Mouse (Mus musculus): ENCODE results near the gene Rpap2. TPM values are rescaled to one million over a fixed set of nuclear protein-coding genes. Genes with fewer than 3 reads are reported as not detected.

Rpap2 gene
- polyA plus RNA-seq, 1 experiment = 47.0 TPM

DNA sequence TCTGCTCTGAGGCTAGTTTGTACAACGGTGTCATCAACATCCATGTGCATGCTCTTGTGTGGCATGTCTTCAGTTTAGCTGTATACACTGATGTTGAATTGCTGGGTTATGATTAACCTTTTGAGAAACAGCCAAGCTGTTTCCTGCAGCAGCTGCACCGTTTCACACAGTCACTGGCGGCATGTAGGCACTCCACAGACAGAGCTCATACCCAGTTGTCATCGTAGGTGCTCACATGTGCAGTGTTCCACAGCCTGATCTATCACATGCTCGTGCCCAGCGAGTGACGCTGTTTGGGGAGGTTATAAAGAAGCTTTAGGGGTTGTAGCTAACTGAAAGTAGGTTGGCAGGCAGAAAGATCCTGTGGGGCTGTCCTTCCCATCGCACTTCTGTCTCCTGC, 41.2 kb downstream of the Rpap2 start:
- Histone ChIP-seq H3K27me3 (ENCODE audit: control insufficient read depth, insufficient read depth, low read length, poor library complexity, severe bottlenecking) (no peaks in the 10 kb centered on the region), H3K9me3 (replicated peaks; ENCODE audit: control insufficient read depth, insufficient read depth, low read length, poor library complexity, severe bottlenecking) (no peaks in the 10 kb centered on the region), H3K27ac (ENCODE audit: insufficient read depth, low read length) (no peak overlapping the region), H3K4me3 (ENCODE audit: low read depth, low read length) (no peak overlapping the region), H3K9ac (ENCODE audit: low read depth, poor library complexity, severe bottlenecking) (no peak overlapping the region), H3K36me3 (ENCODE audit: control insufficient read depth, insufficient read depth, low read length, poor library complexity, severe bottlenecking) (peaks cover 7% of the 10 kb centered on the region), H3K4me1 (ENCODE audit: control insufficient read depth, insufficient read depth, low read length) (no peaks in the 10 kb centered on the region)
- no peak for TF ChIP-seq EP300 (IDR thresholded peaks at IDR 0.05; ENCODE audit: insufficient read depth, low read depth, low read length)
- TF ChIP-seq CTCF (IDR thresholded peaks at IDR 0.05; ENCODE audit: low read depth, low read length) = no peak
- no peak for TF ChIP-seq POLR2A (IDR thresholded peaks at IDR 0.05; ENCODE audit: insufficient read depth, low read length)

DNA sequence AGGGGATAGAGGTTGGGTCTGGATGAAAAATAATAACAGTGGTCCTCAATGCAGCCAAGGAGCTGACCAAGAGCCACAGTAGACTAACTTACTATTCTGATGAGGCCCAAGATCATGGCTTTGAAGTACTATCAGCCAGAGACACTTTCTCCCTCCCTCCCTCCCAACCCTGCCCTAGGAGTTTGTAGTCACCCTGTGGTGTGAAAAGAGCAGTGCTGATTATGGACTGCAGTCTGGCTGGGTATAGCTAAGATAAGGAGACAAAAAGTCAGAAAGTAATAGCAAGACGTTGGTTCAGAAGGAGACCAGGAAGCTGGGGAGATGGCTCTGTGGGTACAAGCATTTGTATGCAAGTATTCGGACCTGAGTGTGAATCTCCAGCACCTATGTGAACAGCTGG, 47.4 kb downstream of the Rpap2 start:
- Histone ChIP-seq H3K36me3 (ENCODE audit: control insufficient read depth, insufficient read depth, low read length, poor library complexity, severe bottlenecking) (peaks cover 2% of the 10 kb centered on the region), H3K4me3 (ENCODE audit: low read depth, low read length) (no peak overlapping the region), H3K4me1 (ENCODE audit: control insufficient read depth, insufficient read depth, low read length) (no peaks in the 10 kb centered on the region), H3K9ac (ENCODE audit: low read depth, poor library complexity, severe bottlenecking) (no peak overlapping the region), H3K9me3 (replicated peaks; ENCODE audit: control insufficient read depth, insufficient read depth, low read length, poor library complexity, severe bottlenecking) (no peaks in the 10 kb centered on the region), H3K27ac (ENCODE audit: insufficient read depth, low read length) (no peak overlapping the region), H3K27me3 (ENCODE audit: control insufficient read depth, insufficient read depth, low read length, poor library complexity, severe bottlenecking) (no peaks in the 10 kb centered on the region)
- TF ChIP-seq EP300 (IDR thresholded peaks at IDR 0.05; ENCODE audit: insufficient read depth, low read depth, low read length) (no peak), CTCF (IDR thresholded peaks at IDR 0.05; ENCODE audit: low read depth, low read length) (no peak), POLR2A (IDR thresholded peaks at IDR 0.05; ENCODE audit: insufficient read depth, low read length) (no peak)

DNA sequence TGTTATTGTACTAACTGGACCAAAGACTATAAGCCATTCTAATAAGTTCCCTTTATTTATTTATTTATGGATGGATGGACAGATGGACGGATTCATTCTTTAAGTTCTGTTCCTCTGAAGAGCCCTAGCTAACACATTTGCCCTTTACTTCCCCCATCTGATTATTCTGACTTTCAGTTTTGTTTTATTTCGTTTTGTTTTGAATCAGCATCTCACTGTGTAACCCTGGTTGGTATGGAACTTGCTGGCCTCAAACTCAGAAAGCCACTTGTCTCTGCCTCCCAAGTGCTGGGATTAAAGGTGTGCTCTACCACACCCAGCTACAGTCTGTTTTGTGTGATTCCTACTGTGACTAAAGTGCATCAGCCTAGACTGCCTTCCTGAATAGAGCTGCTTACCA, 48.8 kb downstream of the Rpap2 start:
- TF ChIP-seq EP300 (IDR thresholded peaks at IDR 0.05; ENCODE audit: insufficient read depth, low read depth, low read length) = no peak
- TF ChIP-seq CTCF (IDR thresholded peaks at IDR 0.05; ENCODE audit: low read depth, low read length) = no peak
- no peak for TF ChIP-seq POLR2A (IDR thresholded peaks at IDR 0.05; ENCODE audit: insufficient read depth, low read length)
- no peak overlapping the region for H3K4me3 ChIP-seq (ENCODE audit: low read depth, low read length)
- no peak overlapping the region for H3K27ac ChIP-seq (ENCODE audit: insufficient read depth, low read length)
- H3K9ac ChIP-seq (ENCODE audit: low read depth, poor library complexity, severe bottlenecking) = no peak overlapping the region
- H3K27me3 ChIP-seq (ENCODE audit: control insufficient read depth, insufficient read depth, low read length, poor library complexity, severe bottlenecking) = no peaks in the 10 kb centered on the region
- no peaks in the 10 kb centered on the region for H3K4me1 ChIP-seq (ENCODE audit: control insufficient read depth, insufficient read depth, low read length)
- peaks cover 2% of the 10 kb centered on the region for H3K36me3 ChIP-seq (ENCODE audit: control insufficient read depth, insufficient read depth, low read length, poor library complexity, severe bottlenecking)
- H3K9me3 ChIP-seq (replicated peaks; ENCODE audit: control insufficient read depth, insufficient read depth, low read length, poor library complexity, severe bottlenecking) = no peaks in the 10 kb centered on the region

GRCm38 (mm10) chr5:107647580-107647979, 50.4 kb downstream of the Rpap2 start:
- TF ChIP-seq POLR2A (IDR thresholded peaks at IDR 0.05; ENCODE audit: insufficient read depth, low read length) = no peak
- no peak for TF ChIP-seq CTCF (IDR thresholded peaks at IDR 0.05; ENCODE audit: low read depth, low read length)
- no peak for TF ChIP-seq EP300 (IDR thresholded peaks at IDR 0.05; ENCODE audit: insufficient read depth, low read depth, low read length)
- Histone ChIP-seq H3K4me3 (ENCODE audit: low read depth, low read length) (no peak overlapping the region), H3K27ac (ENCODE audit: insufficient read depth, low read length) (no peak overlapping the region), H3K9ac (ENCODE audit: low read depth, poor library complexity, severe bottlenecking) (no peak overlapping the region), H3K9me3 (replicated peaks; ENCODE audit: control insufficient read depth, insufficient read depth, low read length, poor library complexity, severe bottlenecking) (no peaks in the 10 kb centered on the region), H3K36me3 (ENCODE audit: control insufficient read depth, insufficient read depth, low read length, poor library complexity, severe bottlenecking) (no peaks in the 10 kb centered on the region; the same call in none of the 2 replicates), H3K4me1 (ENCODE audit: control insufficient read depth, insufficient read depth, low read length) (no peaks in the 10 kb centered on the region), H3K27me3 (ENCODE audit: control insufficient read depth, insufficient read depth, low read length, poor library complexity, severe bottlenecking) (no peaks in the 10 kb centered on the region)

DNA sequence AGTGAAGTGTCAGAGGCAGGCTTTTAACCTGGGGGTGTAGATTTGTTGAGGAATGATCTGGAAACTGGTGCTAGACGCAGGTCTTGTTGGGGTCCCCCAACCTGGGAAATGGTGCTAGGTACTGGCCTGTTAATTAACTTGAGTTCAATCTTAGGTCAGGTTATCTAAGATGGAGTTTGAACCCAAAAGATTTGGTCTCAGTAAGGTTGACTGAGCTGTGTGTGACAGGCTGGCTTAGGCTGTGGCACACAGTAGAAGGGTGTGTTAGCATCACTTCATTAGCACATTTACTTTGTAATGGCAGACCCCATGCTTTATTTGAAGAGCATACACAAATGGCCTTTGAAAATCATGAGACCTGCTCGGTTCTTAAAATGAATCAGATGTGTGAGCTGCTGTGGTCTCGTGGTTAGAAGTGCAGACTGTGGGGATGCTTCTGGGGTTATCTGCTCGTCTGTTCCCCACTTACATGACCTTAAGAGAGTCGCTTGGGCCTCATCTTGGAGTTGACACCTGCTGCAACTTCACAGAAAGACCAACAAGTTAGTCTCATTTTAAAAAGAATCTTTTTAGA, 51.5 kb downstream of the Rpap2 start:
- H3K4me3 ChIP-seq (ENCODE audit: low read depth, low read length) = no peak overlapping the region
- H3K9me3 ChIP-seq (replicated peaks; ENCODE audit: control insufficient read depth, insufficient read depth, low read length, poor library complexity, severe bottlenecking) = no peaks in the 10 kb centered on the region
- no peaks in the 10 kb centered on the region; the same call in 1 of the 2 replicates for H3K36me3 ChIP-seq (ENCODE audit: control insufficient read depth, insufficient read depth, low read length, poor library complexity, severe bottlenecking)
- no peaks in the 10 kb centered on the region for H3K4me1 ChIP-seq (ENCODE audit: control insufficient read depth, insufficient read depth, low read length)
- no peak overlapping the region for H3K9ac ChIP-seq (ENCODE audit: low read depth, poor library complexity, severe bottlenecking)
- TF ChIP-seq EP300 (IDR thresholded peaks at IDR 0.05; ENCODE audit: insufficient read depth, low read depth, low read length) = no peak
- no peak overlapping the region for H3K27ac ChIP-seq (ENCODE audit: insufficient read depth, low read length)
- H3K27me3 ChIP-seq (ENCODE audit: control insufficient read depth, insufficient read depth, low read length, poor library complexity, severe bottlenecking) = no peaks in the 10 kb centered on the region

GRCm38 (mm10) chr5:107649680-107650079, 52.5 kb downstream of the Rpap2 start:
- Histone ChIP-seq H3K36me3 (ENCODE audit: control insufficient read depth, insufficient read depth, low read length, poor library complexity, severe bottlenecking) (no peaks in the 10 kb centered on the region; the same call in 1 of the 2 replicates), H3K4me1 (ENCODE audit: control insufficient read depth, insufficient read depth, low read length) (no peaks in the 10 kb centered on the region), H3K27me3 (ENCODE audit: control insufficient read depth, insufficient read depth, low read length, poor library complexity, severe bottlenecking) (no peaks in the 10 kb centered on the region), H3K27ac (ENCODE audit: insufficient read depth, low read length) (no peak overlapping the region), H3K9ac (ENCODE audit: low read depth, poor library complexity, severe bottlenecking) (no peak overlapping the region), H3K9me3 (replicated peaks; ENCODE audit: control insufficient read depth, insufficient read depth, low read length, poor library complexity, severe bottlenecking) (no peaks in the 10 kb centered on the region), H3K4me3 (ENCODE audit: low read depth, low read length) (no peak overlapping the region)
- TF ChIP-seq CTCF (IDR thresholded peaks at IDR 0.05; ENCODE audit: low read depth, low read length) (no peak), POLR2A (IDR thresholded peaks at IDR 0.05; ENCODE audit: insufficient read depth, low read length) (no peak), EP300 (IDR thresholded peaks at IDR 0.05; ENCODE audit: insufficient read depth, low read depth, low read length) (no peak)

All from ES-Bruce4 (cell line).